Mouse (Mus musculus): ENCODE results near the gene Gm4491. TPM values are rescaled to one million over a fixed set of nuclear protein-coding genes. Genes with fewer than 3 reads are reported as not detected.
A peak's percentile ranks its signal among the peaks of the same experiment; 100 is the strongest.

Gene Gm4491
- total RNA-seq, 2 experiments from 2014 or later = 0.50 to 0.62 TPM

GRCm38 (mm10) chr14:57090001-57090400, 25.7 kb downstream of the Gm4491 start:
- intact Hi-C loops (cut with DNase I) = loop anchor here (5.0 kb wide), 1 partner anchor 317 kb away; no protein-coding TSS in a partner anchor
- DNase-seq (ENCODE audit: low spot score in 2 of 2) = no peak

- no peak for DNase-seq (ENCODE audit: low spot score in 2 of 2)
- intact Hi-C loops (cut with DNase I) = no loop called here
Measured at GRCm38 (mm10) chr14:57089107-57089506, 26.6 kb downstream of the Gm4491 start.

- DNase-seq (ENCODE audit: low spot score in 2 of 2) = no peak
- intact Hi-C loops (cut with DNase I) = no loop called here
Measured at GRCm38 (mm10) chr14:57084180-57084668, 31.5 kb downstream of the Gm4491 start.

GRCm38 (mm10) chr14:57082863-57083262, 32.8 kb downstream of the Gm4491 start:
- DNase-seq (ENCODE audit: low spot score in 2 of 2) = no peak
- intact Hi-C loops (cut with DNase I) = no loop called here

GRCm38 (mm10) chr14:57075537-57075936, 40.1 kb downstream of the Gm4491 start:
- no peak for DNase-seq (ENCODE audit: low spot score in 2 of 2)
- intact Hi-C loops (cut with DNase I) = no loop called here

GRCm38 (mm10) chr14:57069906-57070305, 45.8 kb downstream of the Gm4491 start:
- peak in 1 of 2 experiments; percentile 22 for DNase-seq (ENCODE audit: low spot score in 2 of 2)
- intact Hi-C loops (cut with DNase I) = loop anchor here (10.0 kb wide), 1 partner anchor 695 kb away; no protein-coding TSS in a partner anchor

DNA sequence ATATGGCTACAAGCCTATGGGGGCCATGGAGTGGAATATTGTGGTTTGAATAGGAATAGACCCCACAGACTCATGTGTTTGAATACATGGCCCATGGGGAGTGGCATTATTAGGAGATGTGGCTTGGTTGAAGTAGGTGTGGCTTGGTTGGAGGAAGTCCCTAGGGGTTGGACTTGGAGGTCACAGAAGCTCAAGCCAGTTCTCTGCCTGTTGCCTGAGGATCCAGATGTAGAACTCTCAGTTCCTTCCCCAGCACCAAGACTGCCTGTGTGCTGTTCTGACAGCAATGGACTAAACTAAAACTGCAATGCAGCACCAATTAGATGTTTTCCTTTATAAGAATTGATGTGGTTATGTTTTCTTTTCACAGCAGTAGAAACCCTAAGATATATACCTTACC, 49.6 kb downstream of the Gm4491 start:
- intact Hi-C loops (cut with DNase I) = loop anchor here (10.0 kb wide), 1 partner anchor 691 kb away; no protein-coding TSS in a partner anchor
- no peak for DNase-seq (ENCODE audit: low spot score in 2 of 2)

Other genes starting within 250 kb of the Gm4491 start
- gene Zmym2, start 229.2 kb downstream of the Gm4491 start, total RNA-seq (2021) = 100 to 1,000 TPM in 1 of 2 experiments, 10 to 100 TPM in 1; 91.1 to 101 TPM
- under 1 TPM; 0.18 to 0.32 TPM for gene Gja3, start 57.8 kb downstream of the Gm4491 start, total RNA-seq (2021)
- gene Gjb2, start 11.2 kb downstream of the Gm4491 start, total RNA-seq (2021) = 10 to 100 TPM; 11.5 to 11.9 TPM
- 100 to 1,000 TPM in 1 of 2 experiments, 10 to 100 TPM in 1; 98.3 to 106 TPM for gene Gjb6, start 17.7 kb upstream of the Gm4491 start, total RNA-seq (2021)

Data from left cerebral cortex, postnatal 25 days (tissue).